Mouse (Mus musculus) kidney, adult 2 months (tissue): ENCODE results near the gene Celf1. TPM values are rescaled to one million over a fixed set of nuclear protein-coding genes. Genes with fewer than 3 reads are reported as not detected.
"Not testable (repeated sequence)": the region's sequence is repeated elsewhere in the genome, so short reads cannot be mapped to it uniquely, and the experiment has no call there.

Experiments
- DNase-seq: peaks from one replicate; pipeline ENCODE4 v3.0.0; 2021
- H3K27ac ChIP-seq: fragments of 200-500 bp; 2 replicates; pipeline ENCODE4 v1.5.1; 2012; ENCODE audit warnings: low read depth, low read length, control low read depth, inconsistent platforms; ENCODE audit not compliant: insufficient read depth
- H3K27me3 ChIP-seq: fragments of 200-500 bp; replicated peaks from 2 replicates; pipeline ENCODE4 v1.6.1; 2012; ENCODE audit warnings: mild to moderate bottlenecking, moderate library complexity, low read length, inconsistent platforms; ENCODE audit not compliant: control insufficient read depth, insufficient read depth
- H3K36me3 ChIP-seq: fragments of 200-500 bp; 2 replicates; pipeline ENCODE4 v1.6.1; 2012; ENCODE audit warnings: mild to moderate bottlenecking, moderate library complexity, low read length, inconsistent platforms; ENCODE audit not compliant: control insufficient read depth, insufficient read depth
- H3K4me1 ChIP-seq: fragments of 200-500 bp; 2 replicates; pipeline ENCODE4 v1.6.1; 2011; ENCODE audit warnings: low read length; ENCODE audit not compliant: control insufficient read depth, insufficient read depth
- H3K4me3 ChIP-seq: fragments of 200-500 bp; 2 replicates; pipeline ENCODE4 v1.5.1; 2011; ENCODE audit warnings: mild to moderate bottlenecking, low read depth, low read length, control low read depth; ENCODE audit not compliant: insufficient read depth
- CTCF ChIP-seq: fragments of 200-500 bp; conservative IDR thresholded peaks from 2 replicates; pipeline ENCODE4 v1.5.1; 2011; ENCODE audit warnings: low read depth, mild to moderate bottlenecking, control low read depth, low read length, moderate library complexity, mixed read lengths; ENCODE audit not compliant: insufficient read depth, insufficient read length
- POLR2A ChIP-seq: fragments of 200-500 bp; IDR thresholded peaks from one replicate; pipeline ENCODE4 v1.6.1; 2011; ENCODE audit warnings: low read depth, low read length, control low read depth
- WGBS: fragments of 180-500 bp; shearing (Covaris S2); methylation state at CpG from one replicate; pipeline ENCODE4 v1.1.7; 2018; 5-methylcytosine and 5-hydroxymethylcytosine counted together
- polyA plus RNA-seq: library from polyadenylated mRNA; depleted of rRNA; stranded (reverse); fragments of >200 nt; gene quantifications from 2 replicates; pipeline ENCODE4 v1.2.3, GENCODE M21; 2012; rRNA removed

Celf1 gene
- polyA plus RNA-seq: 40.5 and 40.6 TPM in 2 replicates

GRCm38 (mm10) chr2:90940233-90941229 lies at the start of gene Celf1:
Gene Celf1, plus strand, starts transcription at chr2:90940382.
- under 1% methylated on average over 99 of the region's 113 CpGs for WGBS
- TF ChIP-seq POLR2A (no peak), CTCF (peak; percentile 38; the same call in 1 of the 2 replicates)
- peak within 1 kb of the TSS; percentile 82 for H3K27ac ChIP-seq
- no peaks in the 10 kb centered on the region for H3K36me3 ChIP-seq
- H3K27me3 ChIP-seq: no peaks in the 10 kb centered on the region
- DNase-seq: peak; percentile 89
- H3K4me1 ChIP-seq: peaks cover 17% of the 10 kb centered on the region; the same call in 1 of the 2 replicates
- peak within 1 kb of the TSS; percentile 95 for H3K4me3 ChIP-seq

GRCm38 (mm10) chr2:90893673-90894298 lies 46.4 kb upstream of the Celf1 start:
- peaks cover 4% of the 10 kb centered on the region for H3K36me3 ChIP-seq
- no peaks in the 10 kb centered on the region for H3K4me1 ChIP-seq
- TF ChIP-seq POLR2A: no peak
- TF ChIP-seq CTCF: no peak
- no peak for DNase-seq
- no peaks in the 10 kb centered on the region for H3K27me3 ChIP-seq
- no peak overlapping the region for H3K4me3 ChIP-seq
- H3K27ac ChIP-seq: no peak overlapping the region
- 88% methylated on average over 6 of the region's 6 CpGs for WGBS

DNA sequence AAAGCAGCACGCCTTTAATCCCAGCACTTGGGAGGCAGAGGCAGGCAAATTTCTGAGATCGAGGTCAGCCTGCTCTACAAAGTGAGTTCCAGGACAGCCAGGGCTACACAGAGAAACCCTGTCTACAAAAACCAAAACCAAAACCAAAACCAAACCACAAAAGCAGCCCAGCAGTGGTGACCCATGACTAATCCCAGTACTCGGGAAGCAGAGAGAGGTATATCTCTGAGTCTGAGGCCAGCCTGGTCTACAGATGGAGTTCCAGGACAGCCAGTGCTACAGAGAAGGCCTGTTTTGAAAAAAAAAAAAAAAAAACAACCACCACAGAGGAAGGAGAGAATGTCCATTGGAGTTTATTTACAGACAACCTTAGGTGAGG lies 45.9 kb upstream of the Celf1 start:
- H3K36me3 ChIP-seq, H3K27ac ChIP-seq, H3K27me3 ChIP-seq, DNase-seq, H3K4me3 ChIP-seq, H3K4me1 ChIP-seq: not testable (repeated sequence)
- 86% methylated on average over 3 of the region's 3 CpGs for WGBS

DNA sequence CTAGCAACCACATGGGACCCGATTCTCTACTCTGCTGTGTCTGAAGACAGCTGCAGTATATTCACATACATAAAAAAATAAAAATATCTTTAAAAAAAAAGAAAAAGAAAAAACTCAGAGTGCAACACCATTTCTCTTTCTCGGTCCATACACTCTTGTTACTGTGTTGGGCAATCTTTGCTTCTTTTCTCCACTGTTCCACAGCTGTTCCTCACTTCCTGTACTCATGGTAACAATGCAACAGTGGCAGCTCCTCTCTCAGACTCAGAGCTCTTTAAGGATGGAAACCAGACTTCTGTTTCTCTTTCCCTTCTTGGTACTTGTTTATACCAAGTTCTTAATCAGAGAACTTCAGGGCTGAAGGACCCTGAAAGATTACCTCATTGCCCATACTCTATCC lies 36.8 kb upstream of the Celf1 start:
- Histone ChIP-seq H3K27me3 (no peaks in the 10 kb centered on the region), H3K4me3 (peak overlapping the region; percentile 94; the same call in 1 of the 2 replicates), H3K36me3 (peaks cover 6% of the 10 kb centered on the region), H3K27ac (no peak overlapping the region), H3K4me1 (peaks cover 11% of the 10 kb centered on the region; the same call in 1 of the 2 replicates)
- DNase-seq: no peak
- WGBS: 73% methylated on average over 2 of the region's 2 CpGs
- TF ChIP-seq CTCF (no peak), POLR2A (no peak)

- H3K36me3 ChIP-seq: peaks cover 2% of the 10 kb centered on the region; the same call in 1 of the 2 replicates
- H3K4me1 ChIP-seq: peaks cover 11% of the 10 kb centered on the region; the same call in 1 of the 2 replicates
- peak within 1 kb of the TSS; percentile 94 for H3K4me3 ChIP-seq
- peak; percentile 94 for DNase-seq
- H3K27ac ChIP-seq: peak within 1 kb of the TSS; percentile 99
- H3K27me3 ChIP-seq: no peaks in the 10 kb centered on the region
- TF ChIP-seq CTCF (no peak), POLR2A (peak; percentile 71)
- WGBS: under 1% methylated on average over 43 of the region's 43 CpGs
Measured at GRCm38 (mm10) chr2:90904076-90904855, 35.9 kb upstream of the Celf1 start, which contains the start of the genes Kbtbd4 and Ndufs3. Gene Kbtbd4, plus strand, starts transcription at chr2:90904740. Gene Ndufs3, minus strand, starts transcription at chr2:90904827.

- Histone ChIP-seq H3K27me3 (no peaks in the 10 kb centered on the region), H3K27ac (peak overlapping the region; percentile 81), H3K36me3 (peaks cover 2% of the 10 kb centered on the region; the same call in 1 of the 2 replicates), H3K4me3 (peak overlapping the region; percentile 94), H3K4me1 (peaks cover 11% of the 10 kb centered on the region; the same call in 1 of the 2 replicates)
- under 1% methylated on average over 21 of the region's 21 CpGs for WGBS
- TF ChIP-seq POLR2A (no peak), CTCF (no peak)
- no peak for DNase-seq
Measured at GRCm38 (mm10) chr2:90904856-90905224, 35.3 kb upstream of the Celf1 start.

DNA sequence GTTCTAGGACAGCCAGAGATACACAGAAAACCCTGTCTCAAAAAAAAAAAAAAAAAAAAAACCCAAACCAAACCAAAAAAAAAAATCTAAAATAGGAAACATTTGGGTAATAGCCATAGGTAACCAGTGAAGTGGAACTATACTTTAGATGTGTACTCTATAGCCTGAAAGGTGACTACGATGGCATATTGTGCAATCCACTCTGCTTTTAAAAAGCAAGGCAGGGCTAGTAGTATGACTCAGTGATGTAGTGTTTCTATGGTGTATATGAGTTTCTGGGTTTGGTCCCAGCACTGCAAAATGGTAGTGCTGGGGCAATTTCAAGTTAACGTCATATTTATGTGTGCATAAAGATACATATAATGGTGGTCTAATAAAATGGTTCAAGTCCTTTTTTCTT lies 33.5 kb upstream of the Celf1 start:
- no peaks in the 10 kb centered on the region for H3K27me3 ChIP-seq
- no peak overlapping the region for H3K27ac ChIP-seq
- no peak overlapping the region for H3K4me3 ChIP-seq
- no peak for DNase-seq
- peaks cover 11% of the 10 kb centered on the region; the same call in 1 of the 2 replicates for H3K4me1 ChIP-seq
- peaks cover 4% of the 10 kb centered on the region for H3K36me3 ChIP-seq
- WGBS: 91% methylated on average over 2 of the region's 2 CpGs
- TF ChIP-seq POLR2A (no peak), CTCF (no peak)
